Mouse (Mus musculus) cortical plate, adult 2 months (tissue): ENCODE measurements at regions not wholly inside any gene's neighbourhood (a gene's known extent, or its start where the extent isn't known, plus 50 kb on each side); places are given as distances from the start of the nearest gene placed in this dataset.

Experiments
- CTCF ChIP-seq: fragments of 200-500 bp; IDR thresholded peaks from 2 replicates; pipeline ENCODE4 v1.5.1; 2011; ENCODE audit warnings: mild to moderate bottlenecking, control low read depth, low read length; ENCODE audit not compliant: insufficient read depth; ENCODE audit errors: extremely low read depth
- POLR2A ChIP-seq: fragments of 200-500 bp; IDR thresholded peaks from 2 replicates; pipeline ENCODE4 v1.6.1; 2011; ENCODE audit warnings: mild to moderate bottlenecking, low read length, control low read depth; ENCODE audit not compliant: insufficient read depth; ENCODE audit errors: extremely low read depth

DNA sequence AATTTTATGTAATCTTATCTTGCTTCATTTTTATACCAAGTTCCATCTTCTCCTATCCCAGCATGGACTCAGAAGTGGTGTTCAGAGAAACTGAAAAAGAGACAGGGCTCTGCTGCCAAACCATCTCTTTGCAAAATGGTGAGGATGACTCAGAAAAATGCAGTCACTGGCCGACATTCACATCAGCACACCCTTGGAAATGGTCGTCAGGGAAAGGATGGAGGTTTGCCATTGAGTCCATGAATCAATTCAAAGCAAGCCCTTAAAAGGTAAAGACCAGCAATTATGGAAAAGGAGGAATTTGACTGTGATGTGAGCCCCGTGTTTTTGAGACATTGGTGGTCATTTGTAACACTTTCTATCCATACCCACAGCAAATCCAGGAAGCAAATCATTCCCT is 327.7 kb downstream of the Gsdmc2 start:
- TF ChIP-seq CTCF, result no peak
- TF ChIP-seq POLR2A, result no peak
